Mouse (Mus musculus) kidney, adult 2 months (tissue): ENCODE measurements around the gene Cd3d.

Experiments
- CTCF ChIP-seq: fragments of 200-500 bp; conservative IDR thresholded peaks from 2 replicates; pipeline ENCODE4 v1.5.1; 2011; ENCODE audit warnings: low read depth, mild to moderate bottlenecking, control low read depth, low read length, moderate library complexity, mixed read lengths; ENCODE audit not compliant: insufficient read depth, insufficient read length
- POLR2A ChIP-seq: fragments of 200-500 bp; IDR thresholded peaks from one replicate; pipeline ENCODE4 v1.6.1; 2011; ENCODE audit warnings: low read depth, low read length, control low read depth

DNA sequence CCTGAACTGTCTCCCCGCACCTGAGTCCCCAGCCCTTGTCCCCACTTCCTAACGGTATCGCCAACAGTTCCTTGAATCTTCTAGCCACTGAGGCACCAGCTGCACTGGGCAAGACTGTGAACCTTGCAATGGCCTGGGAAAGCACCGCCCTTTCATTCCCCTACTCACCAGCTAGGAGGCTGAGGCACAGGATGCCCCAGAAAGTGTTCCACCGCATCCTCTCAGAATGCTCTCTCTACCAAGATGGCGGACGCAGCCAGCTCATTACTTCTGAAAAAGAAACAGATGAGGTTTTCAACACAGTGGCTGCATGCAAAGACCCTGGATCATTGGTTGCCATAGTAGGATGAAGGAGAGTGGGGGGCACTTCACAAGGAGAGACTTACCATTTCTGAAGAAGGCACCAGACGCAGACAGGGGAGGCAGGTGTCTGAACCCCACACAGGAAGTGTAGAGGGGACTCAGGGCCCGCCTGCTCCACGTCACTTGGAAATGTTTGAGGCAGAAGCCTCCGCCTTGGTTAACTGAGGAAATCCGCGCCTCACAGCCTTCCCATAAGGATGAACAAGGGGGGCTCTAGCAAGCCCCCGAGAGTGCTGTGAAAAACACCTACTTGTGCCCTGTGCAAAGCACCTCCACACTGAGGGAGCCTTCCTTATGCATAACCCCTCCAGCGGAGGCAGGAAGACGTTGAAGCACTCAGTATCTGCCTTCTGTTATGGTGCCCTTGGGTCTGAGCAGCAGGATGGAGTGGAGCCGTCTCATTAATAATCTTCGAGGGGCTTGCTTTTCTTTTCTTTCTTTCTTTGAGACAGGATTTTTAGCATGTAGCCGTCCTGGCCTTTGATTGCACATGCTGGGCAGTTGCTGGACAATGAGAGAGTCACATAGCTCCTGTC, 27.8 kb downstream of the Cd3d start, which contains the start of gene Cd3e:
- TF ChIP-seq CTCF (no peak), POLR2A (no peak)
